Mouse (Mus musculus) E14TG2a.4 (cell line): ENCODE measurements at regions not wholly inside any gene's neighbourhood (a gene's known extent, or its start where the extent isn't known, plus 50 kb on each side); places are given as distances from the start of the nearest gene placed in this dataset.

Experiments
- CTCF ChIP-seq: conservative IDR thresholded peaks from 2 replicates; pipeline ENCODE4 v1.5.1; 2014; ENCODE audit warnings: low read length
- NANOG ChIP-seq: IDR thresholded peaks from 2 replicates; pipeline ENCODE4 v1.6.1; 2014; ENCODE audit warnings: borderline replicate concordance, low read length, mixed read lengths

DNA sequence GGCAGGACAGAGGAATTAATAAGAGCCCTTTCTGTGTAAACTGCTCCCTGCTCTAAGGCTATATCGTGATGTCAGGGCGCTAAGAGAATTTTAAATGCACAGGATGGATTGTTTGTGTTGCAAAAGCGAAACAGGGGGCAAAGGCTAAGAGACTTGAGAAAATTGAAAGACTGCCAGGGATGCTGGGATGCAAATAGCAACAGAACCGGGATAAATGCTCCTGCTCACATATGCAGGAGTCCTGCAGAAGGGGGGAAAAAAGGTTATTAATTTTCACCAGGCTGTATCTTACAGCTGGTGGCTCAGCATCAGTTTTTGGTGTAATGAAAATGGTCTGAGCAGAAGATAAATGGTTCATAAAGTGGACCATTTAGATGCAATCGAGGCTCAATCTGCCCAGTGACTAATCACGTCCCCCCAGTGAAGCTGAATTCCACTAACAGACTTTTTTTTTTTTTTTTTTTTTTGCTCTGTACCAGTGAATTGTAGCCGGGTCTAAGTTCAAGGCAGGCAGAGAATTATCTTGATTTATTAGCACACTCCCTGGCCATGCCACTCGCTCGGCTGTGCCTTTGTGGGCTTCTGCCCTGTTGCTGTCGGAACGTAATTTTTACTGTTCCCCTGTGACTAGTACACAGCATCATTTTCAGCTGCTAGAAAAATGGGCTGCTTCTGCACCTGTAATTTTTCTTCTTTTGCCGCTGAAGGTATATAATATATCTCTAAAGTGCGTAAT is 222.9 kb upstream of the Pou3f3 start:
- TF ChIP-seq CTCF (no peak), NANOG (no peak)
